Mouse (Mus musculus) cerebellum, adult 8-10 months (tissue): Measurements from ENCODE around the gene Itsn1.
A peak's percentile ranks its signal among the peaks of the same experiment; 100 is the strongest.

Experiments
- DNase-seq: peaks from one replicate; pipeline ENCODE4 v3.0.0; 2022

The Itsn1 gene

DNA sequence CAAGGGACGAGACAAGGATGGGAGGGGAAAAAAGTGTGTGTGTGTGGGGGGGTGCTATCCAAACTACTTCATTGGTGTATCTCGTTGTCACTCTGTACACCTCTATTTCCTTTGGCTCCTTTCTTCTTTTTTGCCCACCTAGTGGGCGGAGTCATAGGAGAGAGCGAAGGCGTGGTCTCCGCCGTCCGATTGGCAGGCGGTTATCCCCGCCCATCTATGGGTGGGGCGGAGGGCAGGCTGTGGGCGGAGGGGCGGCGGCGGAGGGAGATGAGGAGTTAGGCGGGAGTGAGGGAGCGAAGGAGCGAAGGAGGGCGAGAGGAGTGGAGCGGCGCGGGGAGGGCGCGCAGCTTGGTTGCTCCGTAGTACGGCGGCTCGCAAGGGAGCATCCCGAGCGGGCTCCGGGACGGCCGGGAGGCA lies at the start of gene Itsn1:
TSS of gene Itsn1 (plus strand) at position 216 of the 417 bp plus-strand sequence.
- peak; percentile 99 for DNase-seq

- no peak for DNase-seq
Measured at GRCm38 (mm10) chr16:91680656-91681055, 48.4 kb upstream of the Itsn1 start.

GRCm38 (mm10) chr16:91685526-91685925 lies 43.6 kb upstream of the Itsn1 start:
- DNase-seq, result no peak

- no peak for DNase-seq
Measured at GRCm38 (mm10) chr16:91686369-91686768, 42.7 kb upstream of the Itsn1 start.

DNA sequence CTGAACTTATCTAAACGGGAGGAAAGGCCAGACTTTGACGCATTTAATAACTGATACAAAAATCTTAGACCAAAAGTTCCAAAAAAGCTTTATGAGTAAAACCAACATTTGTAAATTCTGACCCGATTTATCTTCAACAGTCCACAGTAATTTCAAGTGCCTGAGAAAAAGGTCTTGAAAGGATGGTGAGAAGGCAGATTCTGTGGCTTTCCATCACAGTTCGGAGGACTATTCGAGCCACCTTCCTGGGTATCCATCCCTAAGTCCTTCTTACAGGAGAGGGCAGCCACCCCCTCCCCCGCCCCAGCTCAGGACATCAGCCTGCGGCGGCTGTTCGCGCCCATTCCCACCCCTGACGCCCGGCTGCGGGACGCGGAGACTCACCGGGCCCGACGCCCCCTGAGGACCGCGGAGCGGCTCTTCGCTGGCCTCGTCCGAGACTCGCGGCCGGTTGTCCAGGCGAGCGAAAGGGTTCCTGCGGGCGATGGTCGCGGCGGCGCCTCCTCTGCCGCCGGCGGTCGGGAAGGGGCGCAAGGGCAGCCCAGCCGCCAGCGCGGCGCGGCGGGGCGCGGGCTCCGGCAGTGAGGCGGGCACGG lies 41.0 kb upstream of the Itsn1 start:
- DNase-seq, result no peak

DNA sequence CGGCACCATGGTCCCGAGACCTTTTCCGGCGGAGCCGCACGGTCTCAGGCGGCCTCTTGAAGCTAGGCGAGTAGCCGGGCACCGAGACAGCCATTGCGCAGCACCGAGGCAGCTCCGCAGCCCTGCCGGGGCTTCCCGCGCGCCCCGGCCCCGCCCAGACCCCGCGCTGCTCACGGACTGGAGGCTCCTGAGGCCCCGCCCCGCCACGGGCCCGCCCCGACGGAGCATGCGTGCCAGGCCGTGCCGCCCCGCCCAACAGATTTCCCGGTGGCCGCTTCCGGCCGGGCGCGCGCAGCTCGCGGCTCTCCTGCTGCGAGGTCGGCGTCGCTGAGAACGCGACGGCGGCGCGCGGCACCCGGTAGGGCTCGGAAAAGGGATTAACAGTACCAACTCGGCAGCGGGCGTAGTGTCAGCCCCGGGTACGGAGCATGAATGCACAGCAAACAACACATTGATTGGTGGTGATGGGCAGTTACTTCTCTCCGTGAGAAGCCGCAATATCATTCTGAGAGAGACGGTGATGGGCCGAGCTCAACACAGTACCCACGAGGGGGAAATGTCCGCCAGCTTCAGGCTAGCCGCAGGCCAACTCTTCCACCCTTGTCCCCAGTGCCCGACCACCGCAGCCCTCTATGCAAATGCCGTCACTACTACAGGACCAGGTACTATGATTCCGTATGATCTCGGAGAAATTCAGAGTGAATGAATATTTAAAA lies 40.3 kb upstream of the Itsn1 start, which contains the start of gene Donson:
TSS of gene Donson (minus strand) at position 152 of the 716 bp plus-strand sequence.
- DNase-seq, result peak; percentile 93

- no peak for DNase-seq
Measured at GRCm38 (mm10) chr16:91689791-91690190, 39.3 kb upstream of the Itsn1 start.

DNA sequence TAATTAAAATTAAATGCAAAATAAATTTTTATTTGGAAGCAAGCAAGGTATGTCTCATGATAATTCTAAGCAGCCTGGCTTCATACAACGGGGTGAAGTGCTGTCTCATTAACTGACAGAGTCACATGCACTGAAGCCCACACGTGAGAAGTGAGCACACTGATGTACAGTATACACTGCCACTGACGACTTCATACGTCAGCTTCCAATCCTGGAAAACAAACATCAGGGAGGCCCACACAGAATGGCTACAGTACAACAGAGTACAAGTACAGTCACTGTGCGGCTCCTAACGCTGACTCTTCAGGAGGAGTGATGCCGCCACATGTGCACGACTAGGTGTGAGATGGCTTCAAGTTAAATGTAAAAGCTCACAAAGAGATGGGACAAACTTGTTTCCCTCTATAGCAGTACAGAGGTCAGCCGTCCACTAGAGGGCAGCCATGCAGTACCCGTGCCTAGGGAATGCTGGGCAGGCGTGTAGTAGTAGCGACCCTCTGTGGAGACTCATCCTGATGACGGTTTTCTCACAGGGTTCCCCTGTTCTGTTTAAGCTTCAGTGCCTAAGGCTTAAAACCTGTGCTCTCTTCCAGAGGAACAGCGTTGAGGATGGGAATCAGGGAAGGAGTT lies 34.5 kb upstream of the Itsn1 start:
- DNase-seq, result peak; percentile 64

DNA sequence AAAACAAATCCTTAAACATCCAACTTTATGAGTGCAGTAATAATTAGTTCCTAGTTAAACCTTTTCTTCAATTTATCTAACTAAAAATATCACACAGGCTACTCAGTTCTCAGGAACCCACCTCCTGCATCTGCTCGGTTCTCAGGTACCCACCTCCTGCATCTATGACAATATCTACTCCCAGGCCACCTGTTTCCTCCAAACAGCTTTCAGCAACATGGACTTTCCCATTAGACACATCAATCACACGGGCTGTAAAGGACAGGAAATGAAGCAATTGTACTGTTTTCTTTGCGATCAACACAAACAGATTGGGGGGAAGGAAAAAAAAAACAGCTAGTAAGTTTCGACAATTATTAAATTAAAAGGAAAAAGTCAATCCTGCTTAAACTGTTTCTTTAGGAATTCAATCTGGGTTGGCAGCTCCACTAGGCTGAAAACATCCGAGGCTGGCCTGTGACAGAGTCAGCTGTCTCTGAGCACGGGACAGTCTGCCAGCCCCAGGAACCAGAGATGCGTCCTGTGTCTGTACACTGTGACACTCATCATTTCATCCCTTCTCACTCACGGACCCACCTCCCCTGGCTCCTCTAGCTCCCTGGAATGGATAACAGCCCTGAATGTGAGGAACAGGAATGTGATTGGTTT lies 33.8 kb upstream of the Itsn1 start:
- DNase-seq, result no peak

GRCm38 (mm10) chr16:91698995-91699394 lies 30.1 kb upstream of the Itsn1 start:
- DNase-seq, result no peak

DNA sequence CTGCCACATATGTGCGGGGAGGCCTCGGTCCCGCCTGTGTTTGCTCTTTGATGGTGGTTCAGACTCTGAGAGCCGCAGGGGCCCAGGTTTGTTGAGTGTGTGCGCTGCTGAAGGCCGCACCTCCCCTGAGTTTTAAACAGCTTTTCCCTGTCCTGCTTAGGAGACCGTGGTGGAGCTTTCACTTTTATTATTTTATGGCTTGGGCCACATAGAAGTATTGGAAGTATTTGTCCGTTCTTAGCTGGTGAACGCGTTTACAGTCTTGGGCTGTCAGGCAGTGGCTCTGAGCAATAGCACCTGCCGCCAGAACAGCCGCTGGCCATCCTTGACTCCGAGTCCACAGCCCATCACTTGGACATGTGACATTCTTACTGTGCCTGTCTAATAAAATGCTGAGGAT lies 27.2 kb upstream of the Itsn1 start:
- DNase-seq, result no peak

- no peak for DNase-seq
Measured at GRCm38 (mm10) chr16:91702771-91703188, 26.3 kb upstream of the Itsn1 start.

DNA sequence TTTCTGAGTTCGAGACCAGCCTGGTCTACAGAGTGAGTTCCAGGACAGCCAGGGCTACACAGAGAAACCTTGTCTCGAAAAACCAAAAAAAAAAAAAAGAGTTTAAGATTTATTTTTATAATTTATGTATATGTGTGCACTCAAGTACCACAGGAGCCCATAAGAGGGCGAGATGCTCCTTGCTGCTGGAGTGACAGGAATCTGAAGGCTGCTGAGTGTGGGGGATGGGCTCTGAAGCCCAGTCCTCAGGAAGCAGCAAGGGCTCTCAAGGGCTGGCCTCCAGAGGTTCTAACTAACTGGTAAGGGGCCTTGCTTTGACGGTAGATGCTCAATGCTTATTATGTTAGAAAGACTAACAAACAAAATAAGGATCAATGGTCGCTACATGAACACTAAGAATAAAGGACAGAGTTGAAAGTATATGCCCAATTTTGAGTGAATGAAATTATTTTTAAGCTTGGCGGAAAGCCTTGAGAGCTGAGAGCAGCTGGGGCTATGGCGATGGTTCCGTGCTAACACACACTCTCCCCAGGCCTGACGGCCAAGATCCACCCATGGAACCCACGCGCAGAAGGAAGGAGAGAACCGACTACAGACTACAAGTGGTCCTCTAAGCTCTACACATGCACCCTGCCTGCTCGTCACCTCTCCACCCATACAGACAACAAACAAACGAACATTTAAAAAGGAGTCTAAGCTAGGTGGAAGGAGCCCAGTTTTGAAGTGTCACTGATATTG lies 24.3 kb upstream of the Itsn1 start:
- no peak for DNase-seq

DNA sequence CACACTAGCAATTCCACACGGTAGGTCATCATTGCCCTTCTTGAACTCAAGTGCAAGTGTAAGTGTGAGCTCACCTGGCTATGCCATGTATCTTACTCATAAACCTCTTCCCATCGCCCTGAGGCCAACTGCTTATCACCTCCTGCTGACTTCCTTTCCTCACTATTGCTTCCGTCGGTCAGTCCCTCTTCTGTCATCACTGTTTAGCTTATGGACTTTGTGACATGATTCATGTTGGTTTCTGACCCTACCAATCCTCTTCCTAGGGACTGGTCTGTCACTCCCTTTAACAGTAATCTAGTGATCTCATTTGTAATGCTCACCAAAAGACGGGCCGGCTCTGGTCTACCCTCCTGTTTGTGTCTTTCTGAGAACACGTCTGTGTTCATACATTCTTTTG lies 18.8 kb upstream of the Itsn1 start:
- no peak for DNase-seq

GRCm38 (mm10) chr16:91716927-91717349 lies 12.1 kb upstream of the Itsn1 start:
- no peak for DNase-seq

DNA sequence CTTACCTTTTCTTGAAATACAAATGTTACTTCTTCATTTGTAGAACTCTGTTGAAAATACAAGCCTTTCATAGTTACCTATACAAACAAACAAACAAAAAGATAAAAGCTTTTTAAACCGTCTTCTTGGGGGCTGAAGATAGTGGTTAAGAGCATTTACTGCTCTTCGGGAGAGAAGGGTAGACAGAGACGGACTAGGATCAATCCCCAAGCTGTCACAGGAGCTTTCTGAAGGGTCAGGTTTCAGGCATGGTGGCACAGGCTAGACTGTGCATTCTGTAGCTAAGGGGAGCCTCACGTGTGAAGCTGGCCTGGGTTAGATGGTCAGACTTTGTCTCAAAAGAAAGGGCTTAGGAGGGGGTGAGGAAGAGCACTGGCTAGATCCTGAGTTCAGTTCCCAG lies 11.7 kb upstream of the Itsn1 start:
- no peak for DNase-seq

DNA sequence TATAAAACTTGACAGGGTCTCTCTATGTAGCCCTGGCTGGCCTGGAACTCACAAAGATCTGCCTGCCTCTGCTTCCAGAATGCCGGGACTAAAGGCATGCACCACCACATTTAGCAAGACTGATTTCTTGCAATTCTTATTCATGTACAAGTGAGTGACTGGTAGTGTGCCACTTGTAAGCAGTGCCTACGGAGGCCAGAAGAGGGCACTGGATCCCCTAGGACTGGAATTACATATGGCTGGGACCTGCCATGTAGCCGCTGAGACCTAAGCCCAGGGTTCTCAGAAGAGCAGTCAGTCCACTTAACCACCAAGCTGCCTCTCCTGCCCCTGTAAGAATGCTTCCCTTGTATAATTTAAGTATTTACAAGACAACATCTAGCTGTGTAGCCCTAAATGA lies 4.8 kb upstream of the Itsn1 start:
- DNase-seq, result peak; percentile 65

- DNase-seq, result no peak
Measured at GRCm38 (mm10) chr16:91727433-91727832, 1.6 kb upstream of the Itsn1 start.

DNA sequence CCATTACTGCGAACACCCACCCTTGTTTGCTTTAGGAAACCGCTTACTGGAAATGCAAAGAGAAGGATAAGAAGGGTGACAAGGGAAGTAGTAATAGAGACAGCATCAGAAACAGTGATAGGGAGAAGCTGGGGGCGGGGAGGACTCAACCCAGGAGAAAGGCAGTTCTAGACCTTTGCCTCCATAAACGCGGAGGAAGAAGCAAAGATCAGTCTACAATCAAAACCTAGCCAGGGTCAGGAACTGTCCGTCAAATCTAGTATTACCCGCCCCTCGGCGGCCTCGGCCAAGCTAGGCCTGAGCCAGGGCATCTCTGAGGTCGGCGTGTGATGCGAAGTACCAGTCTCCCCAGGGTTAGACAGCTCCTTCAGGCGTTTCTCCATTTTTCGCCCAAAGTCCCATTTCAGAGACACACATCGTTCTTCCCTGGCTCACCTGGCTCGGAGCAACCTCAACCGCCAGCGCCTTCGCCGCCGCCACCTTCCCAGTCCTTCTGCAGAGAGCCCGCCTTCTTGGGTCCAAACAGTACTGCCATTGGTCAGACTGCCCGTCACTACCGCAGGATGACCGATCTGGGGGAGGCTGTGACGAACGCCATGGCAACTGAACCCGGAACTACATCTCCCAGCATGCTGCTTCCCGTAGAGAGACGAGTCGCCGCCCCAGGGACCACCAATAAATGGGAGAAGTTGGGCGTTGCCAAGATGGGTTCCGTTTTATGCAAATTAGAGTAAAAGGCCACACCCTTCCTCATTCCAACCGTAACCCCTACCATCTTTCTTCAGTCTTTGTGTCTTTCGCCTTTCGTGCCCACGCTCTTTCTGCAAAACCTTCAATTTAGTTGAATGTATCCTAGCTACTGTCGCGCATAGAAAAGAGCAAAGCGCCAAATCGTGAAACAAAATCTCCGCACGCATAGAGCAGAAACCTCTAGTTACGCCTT lies 687 bp upstream of the Itsn1 start, which contains the start of gene Cryzl1:
TSS of gene Cryzl1 (minus strand) at position 853 of the 943 bp plus-strand sequence.
- peak; percentile 98 for DNase-seq

DNA sequence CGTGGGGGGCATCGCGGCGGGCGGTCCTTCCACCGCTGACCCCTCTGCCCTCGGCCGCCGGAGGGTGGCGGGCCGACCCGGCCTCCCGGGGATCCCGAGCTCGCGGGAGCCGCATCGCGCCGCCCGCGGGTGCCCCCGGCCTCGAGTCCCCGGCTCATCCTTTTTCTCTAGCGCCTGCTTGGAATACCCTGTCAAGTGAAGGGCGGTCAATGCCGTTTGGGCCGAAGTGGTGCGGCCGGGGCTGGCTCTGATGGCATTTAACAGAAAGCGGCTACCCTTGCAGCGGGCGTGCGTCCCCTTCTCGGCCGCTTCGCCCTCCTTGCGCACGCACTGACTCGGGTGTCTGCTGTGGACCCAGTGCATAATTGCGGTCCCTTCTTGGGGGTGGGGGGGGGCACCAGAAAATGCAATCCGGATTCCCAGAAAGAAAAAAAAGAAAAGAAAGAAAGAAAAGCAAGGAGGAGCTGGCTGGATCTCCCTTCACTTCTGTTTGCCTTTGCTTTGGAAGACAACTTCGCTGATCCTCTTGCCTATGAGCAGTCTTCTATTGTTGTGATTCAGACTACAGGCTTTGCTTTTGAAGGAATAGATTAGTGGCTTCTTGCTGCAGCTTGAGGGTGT lies 850 bp downstream of the Itsn1 start:
- DNase-seq, result peak; percentile 67

GRCm38 (mm10) chr16:91730446-91730845 lies 1.4 kb downstream of the Itsn1 start:
- peak; percentile 33 for DNase-seq
